Mouse (Mus musculus) heart, embryonic 16.5 days (tissue): ENCODE data around the gene Bdh2. TPM values are rescaled to one million over a fixed set of nuclear protein-coding genes. Genes with fewer than 3 reads are reported as not detected.

Experiments
- ATAC-seq: fragments of 200-750 bp; cut with Nextera tagmentation; replicated peaks from 2 replicates; pipeline ENCODE4 v1.8.0; 2017; ENCODE audit warnings: moderate number of reproducible peaks; ENCODE audit not compliant: insufficient read depth, low FRiP score; ENCODE audit errors: extremely low read depth
- H3K27ac ChIP-seq: fragments of 300-500 bp; sonication (generic); 2 replicates; pipeline ENCODE4 v1.5.1; 2014; ENCODE audit warnings: mild to moderate bottlenecking, low read length, control low read depth, moderate library complexity
- H3K27me3 ChIP-seq: fragments of 300-500 bp; sonication (generic); 2 replicates; pipeline ENCODE4 v1.6.1; 2014; ENCODE audit warnings: low read length, mixed read lengths; ENCODE audit not compliant: control insufficient read depth, insufficient read depth
- H3K36me3 ChIP-seq: fragments of 300-500 bp; sonication (generic); 2 replicates; pipeline ENCODE4 v1.6.1; 2014; ENCODE audit not compliant: control insufficient read depth, insufficient read depth
- H3K4me1 ChIP-seq: fragments of 300-500 bp; sonication (generic); 2 replicates; pipeline ENCODE4 v1.6.1; 2014; ENCODE audit warnings: low read length, mixed read lengths; ENCODE audit not compliant: control insufficient read depth, insufficient read depth
- H3K4me2 ChIP-seq: fragments of 300-500 bp; sonication (generic); 2 replicates; pipeline ENCODE4 v1.6.1; 2014; ENCODE audit warnings: low read depth, mild to moderate bottlenecking, control low read depth, low read length
- H3K4me3 ChIP-seq: fragments of 300-500 bp; sonication (generic); 2 replicates; pipeline ENCODE4 v1.5.1; 2014; ENCODE audit warnings: mild to moderate bottlenecking, control low read depth, low read length
- H3K9ac ChIP-seq: fragments of 300-500 bp; sonication (generic); 2 replicates; pipeline ENCODE4 v1.6.1; 2014; ENCODE audit warnings: low read length, control low read depth
- H3K9me3 ChIP-seq: fragments of 300-500 bp; sonication (generic); replicated peaks from 2 replicates; pipeline ENCODE4 v1.6.1; 2016; ENCODE audit warnings: low read length; ENCODE audit not compliant: control insufficient read depth
- WGBS: fragments of 180-500 bp; shearing (Covaris S2); extraction: QIAGEN DNeasy Blood & Tissue Kit; methylation state at CpG from one replicate; pipeline ENCODE4 v1.1.7; 2014; 5-methylcytosine and 5-hydroxymethylcytosine counted together
- polyA plus RNA-seq: library from polyadenylated mRNA; unstranded; fragments of >200 nt; fragmentation: Nextera tagmentation; extraction: Ambion mirVana; gene quantifications from 2 replicates; pipeline ENCODE4 v1.2.1, GENCODE M21; 2015

The Bdh2 gene
- polyA plus RNA-seq, 1 experiment from 2014 or later: 2.5 TPM

GRCm38 (mm10) chr3:135307411-135308259 lies 26.6 kb downstream of the Bdh2 start, which contains the start of gene Slc9b2:
Slc9b2 (plus strand) TSS chr3:135307700.
- H3K4me3 ChIP-seq: peak within 1 kb of the TSS; percentile 49
- H3K27me3 ChIP-seq: no peaks in the 10 kb centered on the region
- peak; percentile 86 for ATAC-seq
- H3K9me3 ChIP-seq: no peaks in the 10 kb centered on the region
- no peak within 1 kb of the TSS for H3K27ac ChIP-seq
- H3K9ac ChIP-seq: peak within 1 kb of the TSS; percentile 65
- no peaks in the 10 kb centered on the region for H3K36me3 ChIP-seq
- peak within 1 kb of the TSS; percentile 80 for H3K4me2 ChIP-seq
- 10% methylated on average over 27 of the region's 28 CpGs for WGBS
- H3K4me1 ChIP-seq: peaks cover 7% of the 10 kb centered on the region

DNA sequence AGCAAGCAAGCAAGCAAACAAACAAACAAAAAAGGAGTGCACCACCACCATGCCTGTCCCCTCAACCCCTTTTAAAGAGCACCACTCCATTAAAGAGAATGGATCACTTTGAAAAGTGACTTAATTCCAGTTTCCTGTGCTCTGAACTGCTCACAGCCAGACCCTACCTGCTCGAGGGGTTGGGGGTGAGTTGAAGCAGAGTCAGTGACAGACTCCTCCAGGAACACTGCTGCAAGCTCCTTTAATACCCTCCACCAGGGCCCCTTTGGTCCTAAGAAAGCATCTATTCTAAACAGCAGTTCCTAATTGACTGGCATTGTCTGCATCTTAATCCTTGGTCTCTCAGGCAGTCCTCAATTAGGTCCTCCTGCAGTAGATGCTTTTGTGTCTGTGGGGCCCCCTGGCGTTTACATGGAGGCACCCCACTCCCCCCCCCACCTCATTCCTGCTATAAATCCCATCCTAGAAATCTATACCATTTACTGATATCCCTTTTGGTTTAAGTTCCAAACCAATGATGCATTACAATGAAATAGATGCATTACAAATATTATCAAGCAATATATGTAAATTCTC lies 32.0 kb downstream of the Bdh2 start:
- WGBS: 30% methylated on average over 2 of the region's 2 CpGs
- H3K4me3 ChIP-seq: no peak overlapping the region
- H3K36me3 ChIP-seq: no peaks in the 10 kb centered on the region
- no peaks in the 10 kb centered on the region for H3K27me3 ChIP-seq
- H3K9me3 ChIP-seq: peaks cover 5% of the 10 kb centered on the region
- H3K27ac ChIP-seq: no peak overlapping the region
- peaks cover under 1% of the 10 kb centered on the region; the same call in 1 of the 2 replicates for H3K4me1 ChIP-seq
- H3K9ac ChIP-seq: no peak overlapping the region
- H3K4me2 ChIP-seq: no peak overlapping the region
- no peak for ATAC-seq

DNA sequence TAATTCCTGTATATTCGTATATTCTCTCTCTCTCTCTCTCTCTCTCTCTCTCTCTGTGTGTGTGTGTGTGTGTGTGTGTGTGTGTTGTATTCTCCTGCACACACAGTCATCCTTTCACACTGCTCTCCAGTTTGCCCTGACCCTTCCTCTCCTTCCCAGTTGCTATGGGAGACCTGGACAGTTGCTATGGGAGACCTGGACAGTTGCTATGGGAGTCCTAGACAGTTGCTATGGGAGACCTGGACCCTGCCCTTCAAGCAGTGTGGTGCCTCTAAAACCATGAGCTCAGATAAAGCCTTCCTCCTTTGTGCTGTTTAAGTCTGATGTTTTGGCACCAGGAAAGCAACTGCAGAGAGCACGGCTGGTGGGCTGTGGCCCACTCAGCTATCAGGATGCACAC lies 32.7 kb downstream of the Bdh2 start:
- Histone ChIP-seq H3K4me1 (no peaks in the 10 kb centered on the region), H3K36me3 (no peaks in the 10 kb centered on the region), H3K27me3 (no peaks in the 10 kb centered on the region), H3K9ac (no peak overlapping the region), H3K4me2 (no peak overlapping the region), H3K27ac (no peak overlapping the region), H3K9me3 (peaks cover 5% of the 10 kb centered on the region), H3K4me3 (no peak overlapping the region)
- 74% methylated on average over 2 of the region's 2 CpGs for WGBS
- no peak for ATAC-seq

DNA sequence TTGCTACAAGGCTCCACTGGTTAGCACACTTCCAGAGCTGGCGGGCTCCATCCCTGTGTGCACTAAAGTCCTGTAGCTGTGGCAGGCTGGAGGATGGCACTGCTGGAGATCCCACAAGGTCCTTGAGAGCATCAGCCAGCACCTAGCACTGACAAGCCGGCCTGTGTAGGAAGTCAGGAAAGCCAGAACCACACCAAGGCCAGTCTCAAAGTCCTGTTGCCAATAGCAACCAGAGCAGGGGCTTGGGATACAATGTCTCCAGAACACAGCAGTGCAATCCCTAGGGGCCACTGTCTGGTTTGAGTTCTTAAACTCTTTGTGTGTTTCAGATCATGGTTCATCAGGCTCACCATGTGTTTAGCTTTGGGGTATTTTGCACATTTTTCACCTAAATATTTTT lies 33.8 kb downstream of the Bdh2 start:
- WGBS: 48% methylated on average over 2 of the region's 2 CpGs

GRCm38 (mm10) chr3:135315720-135316425 lies 34.9 kb downstream of the Bdh2 start:
- WGBS: 87% methylated on average over 9 of the region's 9 CpGs
- H3K4me3 ChIP-seq: no peak overlapping the region
- no peak overlapping the region for H3K27ac ChIP-seq
- H3K27me3 ChIP-seq: no peaks in the 10 kb centered on the region
- H3K9ac ChIP-seq: no peak overlapping the region
- peaks cover 5% of the 10 kb centered on the region for H3K9me3 ChIP-seq
- no peaks in the 10 kb centered on the region for H3K36me3 ChIP-seq
- H3K4me2 ChIP-seq: no peak overlapping the region
- ATAC-seq: no peak
- no peaks in the 10 kb centered on the region for H3K4me1 ChIP-seq

More for the DNA sequence above, 33.8 kb downstream of the Bdh2 start:
- no peaks in the 10 kb centered on the region for H3K4me1 ChIP-seq
- H3K9me3 ChIP-seq: peaks cover 5% of the 10 kb centered on the region
- H3K36me3 ChIP-seq: no peaks in the 10 kb centered on the region
- H3K27me3 ChIP-seq: no peaks in the 10 kb centered on the region
- no peak overlapping the region for H3K9ac ChIP-seq
- H3K4me3 ChIP-seq: no peak overlapping the region
- no peak overlapping the region for H3K27ac ChIP-seq
- no peak for ATAC-seq
- no peak overlapping the region for H3K4me2 ChIP-seq

GRCm38 (mm10) chr3:135318331-135318730 lies 37.3 kb downstream of the Bdh2 start:
- H3K4me1 ChIP-seq: no peaks in the 10 kb centered on the region
- H3K36me3 ChIP-seq: no peaks in the 10 kb centered on the region
- H3K9me3 ChIP-seq: peaks cover 5% of the 10 kb centered on the region
- H3K4me2 ChIP-seq: no peak overlapping the region
- WGBS: 65% methylated on average over 11 of the region's 11 CpGs
- H3K27me3 ChIP-seq: no peaks in the 10 kb centered on the region
- H3K27ac ChIP-seq: no peak overlapping the region
- H3K4me3 ChIP-seq: no peak overlapping the region
- ATAC-seq: no peak
- no peak overlapping the region for H3K9ac ChIP-seq

- no peak overlapping the region for H3K4me2 ChIP-seq
- H3K27ac ChIP-seq: no peak overlapping the region
- H3K27me3 ChIP-seq: no peaks in the 10 kb centered on the region
- no peak overlapping the region for H3K4me3 ChIP-seq
- 66% methylated on average over 6 of the region's 6 CpGs for WGBS
- H3K36me3 ChIP-seq: no peaks in the 10 kb centered on the region
- H3K9ac ChIP-seq: no peak overlapping the region
- no peak for ATAC-seq
- H3K4me1 ChIP-seq: no peaks in the 10 kb centered on the region
- H3K9me3 ChIP-seq: no peaks in the 10 kb centered on the region
Observed at GRCm38 (mm10) chr3:135324354-135324753, 43.3 kb downstream of the Bdh2 start.

DNA sequence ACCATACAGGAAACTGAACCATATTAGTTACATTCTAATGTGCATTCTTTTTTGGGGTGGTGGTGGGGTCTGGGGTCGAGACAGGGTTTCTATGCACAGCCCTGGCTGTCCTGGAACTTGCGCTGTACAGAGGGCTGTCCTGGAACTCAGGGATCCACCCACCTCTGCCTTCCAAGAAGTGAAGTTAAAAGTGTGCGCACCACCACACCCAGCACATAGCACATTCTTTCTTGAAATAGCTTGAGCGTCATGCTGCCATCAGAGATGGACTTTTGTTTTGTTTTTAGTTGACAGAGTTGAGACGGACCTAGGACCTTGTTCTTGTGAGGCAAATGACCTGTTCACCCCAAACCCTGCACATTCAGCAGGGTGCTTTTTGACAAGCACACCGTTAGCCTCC lies 46.2 kb downstream of the Bdh2 start:
- Histone ChIP-seq H3K36me3 (no peaks in the 10 kb centered on the region), H3K9ac (no peak overlapping the region), H3K9me3 (no peaks in the 10 kb centered on the region), H3K27me3 (no peaks in the 10 kb centered on the region), H3K4me3 (no peak overlapping the region), H3K4me1 (no peaks in the 10 kb centered on the region), H3K27ac (no peak overlapping the region), H3K4me2 (no peak overlapping the region)
- WGBS: 59% methylated on average over 6 of the region's 6 CpGs
- ATAC-seq: no peak

DNA sequence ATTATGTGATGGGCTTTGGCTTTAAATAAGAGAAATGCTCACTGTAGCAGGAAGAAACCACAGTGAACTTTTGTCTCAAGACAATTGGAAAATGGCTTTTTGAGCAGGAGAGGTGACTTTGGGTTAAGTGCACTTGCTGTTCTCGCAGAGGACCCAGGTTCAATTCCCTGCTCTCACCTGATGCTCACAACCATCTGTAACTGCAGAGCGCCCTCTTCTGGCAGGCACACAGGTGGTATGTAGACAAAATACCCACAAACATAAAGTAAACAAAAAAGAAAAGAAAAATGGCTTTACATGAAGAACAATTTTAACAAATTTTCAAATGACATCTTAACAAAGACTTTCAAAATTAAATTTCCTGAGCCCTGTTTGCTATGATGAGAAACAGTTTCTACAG lies 46.6 kb downstream of the Bdh2 start:
- Histone ChIP-seq H3K4me2 (no peak overlapping the region), H3K4me3 (no peak overlapping the region), H3K36me3 (no peaks in the 10 kb centered on the region), H3K4me1 (no peaks in the 10 kb centered on the region), H3K27ac (no peak overlapping the region), H3K9me3 (no peaks in the 10 kb centered on the region), H3K9ac (no peak overlapping the region), H3K27me3 (no peaks in the 10 kb centered on the region)
- ATAC-seq: no peak
- WGBS: 54% methylated on average over 2 of the region's 2 CpGs
